Mouse (Mus musculus): ENCODE measurements at regions not wholly inside any gene's neighbourhood (a gene's known extent, or its start where the extent isn't known, plus 50 kb on each side); places are given as distances from the start of the nearest gene placed in this dataset.

DNA sequence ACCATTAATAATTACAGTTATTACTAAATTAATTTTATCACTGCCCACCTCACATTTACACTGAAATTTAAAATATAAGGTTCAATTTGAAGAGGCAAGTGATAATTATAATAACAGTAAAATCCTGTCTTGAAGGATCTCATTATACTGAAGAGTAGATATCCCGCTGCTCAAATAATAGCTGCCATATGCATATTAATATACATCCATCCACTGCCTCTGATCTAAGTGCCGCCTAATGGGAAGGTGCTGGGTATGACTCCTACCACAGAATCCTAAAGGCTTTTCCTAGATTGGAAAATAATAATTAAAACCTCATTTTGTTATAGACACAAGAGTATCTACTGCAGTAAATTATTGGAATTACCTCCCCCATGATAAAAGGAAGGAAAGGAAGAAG lies 307.5 kb upstream of the Prkcq start:
- Histone ChIP-seq H3K9ac (no peak overlapping the region), H3K27ac (ENCODE audit: low read depth, low read length) (no peak overlapping the region), H3K4me1 (ENCODE audit: insufficient read depth) (no peaks in the 10 kb centered on the region), H3K4me2 (ENCODE audit: low read depth) (no peak overlapping the region), H3K27me3 (ENCODE audit: insufficient read depth, low read length) (no peaks in the 10 kb centered on the region), H3K9me3 (ENCODE audit: low read length) (no peaks in the 10 kb centered on the region), H3K36me3 (ENCODE audit: insufficient read depth) (no peaks in the 10 kb centered on the region), H3K4me3 (ENCODE audit: low read depth, low read length) (no peak overlapping the region)
- no peak for TF ChIP-seq CTCF (IDR thresholded peaks at IDR 0.05; ENCODE audit: low read depth)
- WGBS = 60% methylated on average over 2 of the region's 2 CpGs
- ATAC-seq = no peak
- DNase-seq = no peak

- ATAC-seq = no peak
- no peak for TF ChIP-seq CTCF (IDR thresholded peaks at IDR 0.05; ENCODE audit: low read depth)
- Histone ChIP-seq H3K9me3 (ENCODE audit: low read length) (no peaks in the 10 kb centered on the region), H3K4me1 (ENCODE audit: insufficient read depth) (no peaks in the 10 kb centered on the region), H3K9ac (no peak overlapping the region), H3K4me3 (ENCODE audit: low read depth, low read length) (no peak overlapping the region), H3K27me3 (ENCODE audit: insufficient read depth, low read length) (no peaks in the 10 kb centered on the region), H3K36me3 (ENCODE audit: insufficient read depth) (no peaks in the 10 kb centered on the region), H3K4me2 (ENCODE audit: low read depth) (no peak overlapping the region), H3K27ac (ENCODE audit: low read depth, low read length) (no peak overlapping the region)
- WGBS = 78% methylated on average over 4 of the region's 4 CpGs
- no peak for DNase-seq
Measured at GRCm38 (mm10) chr2:10874303-10874702, 297.6 kb upstream of the Prkcq start.

GRCm38 (mm10) chr2:10901926-10902325 lies 270.0 kb upstream of the Prkcq start:
- Histone ChIP-seq H3K27me3 (ENCODE audit: insufficient read depth, low read length) (no peaks in the 10 kb centered on the region), H3K27ac (ENCODE audit: low read depth, low read length) (no peak overlapping the region), H3K36me3 (ENCODE audit: insufficient read depth) (no peaks in the 10 kb centered on the region), H3K4me2 (ENCODE audit: low read depth) (no peak overlapping the region), H3K9ac (no peak overlapping the region), H3K4me1 (ENCODE audit: insufficient read depth) (no peaks in the 10 kb centered on the region), H3K9me3 (ENCODE audit: low read length) (no peaks in the 10 kb centered on the region), H3K4me3 (ENCODE audit: low read depth, low read length) (no peak overlapping the region)
- TF ChIP-seq CTCF (IDR thresholded peaks at IDR 0.05; ENCODE audit: low read depth) = no peak
- DNase-seq (no peak), ATAC-seq (no peak)
- whole genome bisulfite sequencing = 55% methylated on average over 3 of the region's 3 CpGs

DNA sequence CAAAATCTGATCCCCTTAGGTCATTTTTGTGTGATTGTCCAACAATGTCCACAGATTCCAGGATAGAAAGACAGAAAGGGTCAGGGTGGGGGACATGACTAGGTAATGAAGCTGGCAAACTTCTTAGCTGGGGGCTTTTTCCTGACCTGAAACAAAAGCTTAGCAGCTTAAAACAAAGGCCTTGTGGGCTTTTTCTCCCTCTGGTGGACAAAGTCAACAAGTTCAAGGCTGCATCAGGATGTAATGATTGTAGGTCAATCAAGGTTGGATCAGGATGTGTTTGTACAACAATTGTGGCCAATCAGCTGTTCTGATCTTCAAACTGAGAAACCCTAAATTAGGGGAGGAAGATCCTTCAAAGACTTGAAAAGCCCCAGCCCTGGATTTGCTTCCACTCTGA lies 252.0 kb upstream of the Prkcq start:
- DNase-seq (no peak), ATAC-seq (no peak)
- peak; percentile 50 for TF ChIP-seq CTCF (IDR thresholded peaks at IDR 0.05; ENCODE audit: low read depth)
- H3K4me1 ChIP-seq (ENCODE audit: insufficient read depth) = no peaks in the 10 kb centered on the region
- H3K27me3 ChIP-seq (ENCODE audit: insufficient read depth, low read length) = no peaks in the 10 kb centered on the region
- no peak overlapping the region for H3K4me3 ChIP-seq (ENCODE audit: low read depth, low read length)
- no peak overlapping the region for H3K4me2 ChIP-seq (ENCODE audit: low read depth)
- no peaks in the 10 kb centered on the region for H3K9me3 ChIP-seq (ENCODE audit: low read length)
- no peak overlapping the region for H3K27ac ChIP-seq (ENCODE audit: low read depth, low read length)
- H3K36me3 ChIP-seq (ENCODE audit: insufficient read depth) = no peaks in the 10 kb centered on the region
- no peak overlapping the region for H3K9ac ChIP-seq

- TF ChIP-seq CTCF (IDR thresholded peaks at IDR 0.05; ENCODE audit: low read depth) = no peak
- H3K27ac ChIP-seq (ENCODE audit: low read depth, low read length) = no peak overlapping the region
- H3K36me3 ChIP-seq (ENCODE audit: insufficient read depth) = no peaks in the 10 kb centered on the region
- DNase-seq = no peak
- no peaks in the 10 kb centered on the region for H3K9me3 ChIP-seq (ENCODE audit: low read length)
- ATAC-seq = no peak
- H3K4me1 ChIP-seq (ENCODE audit: insufficient read depth) = no peaks in the 10 kb centered on the region
- no peak overlapping the region for H3K9ac ChIP-seq
- H3K4me3 ChIP-seq (ENCODE audit: low read depth, low read length) = no peak overlapping the region
- H3K4me2 ChIP-seq (ENCODE audit: low read depth) = peak overlapping the region; percentile 28
- H3K27me3 ChIP-seq (ENCODE audit: insufficient read depth, low read length) = no peaks in the 10 kb centered on the region
- 18% methylated on average over 8 of the region's 8 CpGs for WGBS
Measured at GRCm38 (mm10) chr2:10920686-10921485, 251.0 kb upstream of the Prkcq start.

DNA sequence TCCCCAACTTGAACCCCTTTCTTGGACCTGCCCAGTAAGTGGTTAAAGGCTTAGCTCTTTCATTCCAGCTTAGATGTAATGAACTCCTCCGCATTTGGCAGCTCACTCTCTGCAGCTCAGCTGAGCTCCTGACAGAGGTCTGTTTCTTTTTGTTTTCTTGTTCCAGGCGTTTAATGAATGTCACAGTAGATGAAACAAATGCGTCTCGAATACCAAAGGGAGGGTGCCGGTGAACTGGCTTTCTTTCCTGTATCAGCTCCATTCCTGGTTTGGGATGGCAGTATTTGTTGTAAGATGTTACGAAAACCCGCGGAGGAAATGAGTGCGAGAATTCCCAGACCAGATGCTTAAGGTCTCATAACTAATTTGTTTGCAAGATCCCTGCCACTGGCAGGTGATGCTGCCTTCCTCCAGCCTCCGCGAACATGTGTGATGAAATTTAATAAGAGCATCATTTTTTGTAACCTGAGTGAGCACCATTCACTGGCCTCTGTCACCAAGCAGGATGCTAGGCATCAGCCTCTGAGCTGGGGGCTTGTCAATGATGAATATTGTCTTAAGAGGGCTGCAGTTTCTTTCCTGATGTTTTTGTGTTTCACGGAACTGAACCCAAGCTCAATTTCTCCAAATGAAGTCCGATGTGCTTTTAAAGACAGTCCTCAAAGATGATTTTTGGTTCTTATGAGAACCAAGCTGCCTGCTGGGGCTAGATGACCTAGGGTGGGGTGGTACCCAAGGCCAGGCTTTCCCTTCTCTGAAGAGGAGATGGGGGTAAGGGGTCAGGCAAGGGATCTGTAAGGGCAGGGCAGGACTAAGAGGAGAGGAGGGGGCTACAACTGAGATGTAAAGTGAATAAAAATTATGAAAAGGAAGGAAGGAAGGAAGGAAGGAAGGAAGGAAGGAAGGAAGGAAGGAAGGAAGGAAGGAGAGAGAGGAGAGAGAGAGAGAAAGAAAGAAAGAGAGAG lies 250.1 kb upstream of the Prkcq start:
- DNase-seq (peak; percentile 26), ATAC-seq (no peak)
- WGBS = 17% methylated on average over 13 of the region's 13 CpGs
- no peak overlapping the region for H3K4me3 ChIP-seq (ENCODE audit: low read depth, low read length)
- H3K36me3 ChIP-seq (ENCODE audit: insufficient read depth) = no peaks in the 10 kb centered on the region
- H3K27ac ChIP-seq (ENCODE audit: low read depth, low read length) = no peak overlapping the region
- H3K9ac ChIP-seq = no peak overlapping the region
- TF ChIP-seq CTCF (IDR thresholded peaks at IDR 0.05; ENCODE audit: low read depth) = no peak
- peak overlapping the region; percentile 28 for H3K4me2 ChIP-seq (ENCODE audit: low read depth)
- H3K9me3 ChIP-seq (ENCODE audit: low read length) = no peaks in the 10 kb centered on the region
- no peaks in the 10 kb centered on the region for H3K27me3 ChIP-seq (ENCODE audit: insufficient read depth, low read length)
- H3K4me1 ChIP-seq (ENCODE audit: insufficient read depth) = no peaks in the 10 kb centered on the region

- DNase-seq = no peak
- Histone ChIP-seq H3K4me1 (ENCODE audit: insufficient read depth) (no peaks in the 10 kb centered on the region), H3K36me3 (ENCODE audit: insufficient read depth) (no peaks in the 10 kb centered on the region), H3K4me2 (ENCODE audit: low read depth) (no peak overlapping the region), H3K27me3 (ENCODE audit: insufficient read depth, low read length) (no peaks in the 10 kb centered on the region), H3K9me3 (ENCODE audit: low read length) (no peaks in the 10 kb centered on the region), H3K9ac (no peak overlapping the region), H3K4me3 (ENCODE audit: low read depth, low read length) (no peak overlapping the region), H3K27ac (ENCODE audit: low read depth, low read length) (no peak overlapping the region)
- ATAC-seq = peak; percentile 27; the same call in 1 of the 2 replicates
- WGBS = 75% methylated on average over 4 of the region's 4 CpGs
- TF ChIP-seq CTCF (IDR thresholded peaks at IDR 0.05; ENCODE audit: low read depth) = no peak
Measured at GRCm38 (mm10) chr2:10923984-10924383, 247.9 kb upstream of the Prkcq start.

Measured in forebrain, postnatal 0 days (tissue).